Mouse (Mus musculus): ENCODE results near the gene Olfr881. TPM values are rescaled to one million over a fixed set of nuclear protein-coding genes. Genes with fewer than 3 reads are reported as not detected.

The Olfr881 gene
- not detected for total RNA-seq (2021)
- long read RNA-seq, experiment 1 = 0 reads
- long read RNA-seq, experiment 2 = 0 reads

DNA sequence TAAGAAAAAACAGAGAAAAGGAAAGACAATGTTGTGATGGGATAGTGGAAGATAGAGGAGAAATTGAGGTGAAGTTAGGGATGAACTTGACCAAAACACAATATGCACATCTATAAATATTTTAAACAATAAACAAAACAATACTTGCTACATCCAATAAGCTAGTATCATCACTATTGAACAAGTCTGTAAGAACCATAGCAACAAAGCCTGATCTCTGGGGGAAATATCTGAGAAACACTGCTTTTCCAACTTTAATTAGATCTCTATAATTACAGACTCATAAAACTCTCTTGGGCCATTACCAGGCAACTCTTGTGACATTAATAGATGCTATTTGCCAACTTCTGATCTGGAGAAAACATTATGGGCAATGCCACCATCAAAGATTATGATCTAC, at the start of gene Olfr881:
TSS of gene Olfr881 (plus strand) at position 301 of the 400 bp plus-strand sequence.
- Histone ChIP-seq H3K27ac (no peak within 1 kb of the TSS), H3K4me3 (no peak within 1 kb of the TSS)
- no peak for TF ChIP-seq CTCF (conservative IDR thresholded peaks at IDR 0.05)
- DNase-seq (ENCODE audit: low spot score in 2 of 2) = no peak

DNA sequence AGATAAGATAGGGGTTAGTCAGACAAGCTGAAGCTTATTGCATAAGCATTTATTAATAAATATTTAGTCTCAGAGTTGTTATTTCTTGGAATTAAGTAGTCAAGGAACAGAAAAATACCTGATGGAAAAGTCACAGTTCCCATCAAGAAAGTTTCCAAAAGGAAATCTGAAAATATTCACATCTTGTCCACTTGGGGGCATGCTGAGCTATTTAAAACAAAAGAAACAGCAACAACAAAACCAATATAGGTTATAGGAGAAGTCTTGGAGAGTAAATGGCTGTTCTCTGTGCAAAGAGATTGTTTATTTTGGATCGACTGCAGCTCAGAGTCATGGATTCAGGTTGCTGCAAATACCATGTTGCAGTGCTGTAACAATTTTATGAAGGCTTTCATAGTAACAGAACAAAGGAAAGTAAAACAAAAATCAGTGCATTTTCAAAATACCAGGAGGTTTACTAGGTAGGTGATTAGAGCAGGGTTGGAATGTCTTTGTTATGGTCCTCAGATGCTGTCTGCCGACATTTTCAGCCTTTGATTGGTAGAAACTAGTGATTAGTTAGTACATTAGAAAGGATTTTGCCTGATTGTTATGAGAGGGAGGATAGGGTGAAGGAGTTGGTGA, 7.1 kb downstream of the Olfr881 start:
- no peak for DNase-seq (ENCODE audit: low spot score in 2 of 2)
- TF ChIP-seq CTCF (conservative IDR thresholded peaks at IDR 0.05) = peak; percentile 72

DNA sequence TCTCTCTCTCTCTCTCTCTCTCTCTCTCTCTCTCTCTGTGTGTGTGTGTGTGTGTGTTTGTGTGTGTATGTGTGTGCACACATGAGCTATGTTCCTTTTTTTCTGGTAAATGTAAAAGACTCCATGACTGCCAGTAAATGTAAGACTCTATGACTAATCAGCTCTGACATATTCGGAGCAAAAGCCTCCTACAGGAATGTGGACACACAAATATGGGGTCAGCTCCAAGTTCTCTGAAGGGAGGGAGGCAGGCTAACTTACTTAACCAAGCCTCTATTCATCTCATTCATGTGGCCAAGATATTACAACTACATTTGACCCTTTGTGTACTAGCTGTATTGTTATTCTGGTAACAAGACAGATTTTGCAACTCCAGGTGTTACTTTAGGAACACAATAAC, 8.4 kb downstream of the Olfr881 start:
- no peak for DNase-seq (ENCODE audit: low spot score in 2 of 2)
- no peak overlapping the region for H3K27ac ChIP-seq
- no peak for TF ChIP-seq CTCF (conservative IDR thresholded peaks at IDR 0.05)

More for the DNA sequence above, 7.1 kb downstream of the Olfr881 start:
- Histone ChIP-seq H3K27ac (no peak overlapping the region), H3K4me3 (no peak overlapping the region)

DNA sequence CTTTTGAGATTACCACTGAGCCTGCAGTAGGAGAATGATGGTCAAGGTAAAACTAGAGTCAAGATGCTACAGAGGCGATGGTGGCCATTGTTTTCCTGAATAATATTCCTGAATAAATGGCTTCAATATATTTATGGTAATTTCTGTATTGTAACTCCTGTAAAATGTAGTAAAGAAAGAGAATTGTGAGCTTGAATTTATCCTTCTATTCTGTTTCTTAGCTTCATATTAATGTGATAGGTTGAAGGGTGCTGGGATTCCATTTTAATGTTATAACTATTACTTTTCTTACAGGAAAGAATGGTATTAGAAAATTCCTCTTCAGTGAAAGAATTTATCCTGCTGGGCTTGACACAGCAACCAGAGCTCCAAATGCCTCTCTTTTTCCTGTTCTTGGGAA, 33.9 kb downstream of the Olfr881 start, which contains the start of gene Olfr883:
TSS of gene Olfr883 (plus strand) at position 301 of the 400 bp plus-strand sequence.
- no peak for DNase-seq (ENCODE audit: low spot score in 2 of 2)
- TF ChIP-seq CTCF (conservative IDR thresholded peaks at IDR 0.05) = no peak
- no peak within 1 kb of the TSS for H3K4me3 ChIP-seq
- H3K27ac ChIP-seq = no peak within 1 kb of the TSS

More for the DNA sequence above, 8.4 kb downstream of the Olfr881 start:
- no peak overlapping the region for H3K4me3 ChIP-seq

Other genes with a start within 250 kb of the Olfr881 start
- gene Olfr874, start 246.7 kb upstream of the Olfr881 start, total RNA-seq (2021) = not detected
- not detected for gene Olfr875, start 220.0 kb upstream of the Olfr881 start, total RNA-seq (2021)
- gene Olfr876, start 188.8 kb upstream of the Olfr881 start, total RNA-seq (2021) = not detected
- gene Olfr877, start 137.6 kb upstream of the Olfr881 start, total RNA-seq (2021) = not detected
- not detected for gene Olfr145, start 95.1 kb upstream of the Olfr881 start, total RNA-seq (2021)
- not detected for gene Olfr878, start 74.0 kb upstream of the Olfr881 start, total RNA-seq (2021)
- not detected for gene Olfr883, start 34.0 kb downstream of the Olfr881 start, total RNA-seq (2021)
- not detected for gene Olfr884, start 54.7 kb downstream of the Olfr881 start, total RNA-seq (2021)
- not detected for gene Olfr885, start 69.5 kb downstream of the Olfr881 start, total RNA-seq (2021)
- gene Olfr887, start 92.2 kb downstream of the Olfr881 start, total RNA-seq (2021) = not detected
- not detected for gene Olfr888, start 116.3 kb downstream of the Olfr881 start, total RNA-seq (2021)
- gene Olfr889, start 123.4 kb downstream of the Olfr881 start, total RNA-seq (2021) = not detected
- not detected for gene Olfr890, start 150.7 kb downstream of the Olfr881 start, total RNA-seq (2021)
- gene Olfr891, start 189.0 kb downstream of the Olfr881 start, total RNA-seq (2021) = not detected
- not detected for gene Olfr893, start 216.5 kb downstream of the Olfr881 start, total RNA-seq (2021)
- not detected for gene Olfr894, start 226.2 kb downstream of the Olfr881 start, total RNA-seq (2021)